Mouse (Mus musculus): Measurements from ENCODE around the gene Dis3. TPM values are rescaled to one million over a fixed set of nuclear protein-coding genes. Genes with fewer than 3 reads are reported as not detected.

Dis3 gene
- total RNA-seq (2015; ENCODE audit: low replicate concordance) = 7.3 and 12.7 TPM in 2 replicates
- 8.9 and 9.8 TPM in 2 replicates for total RNA-seq (2017; ENCODE audit: low replicate concordance)

- peak; percentile 99 for ATAC-seq (replicated peaks; ENCODE audit: low FRiP score, poor library complexity, severe bottlenecking)
Measured at GRCm38 (mm10) chr14:99099267-99099966, at the start of gene Dis3, which contains the start of gene Pibf1. Dis3 (minus strand) TSS chr14:99099770. Pibf1 (plus strand) TSS chr14:99099424.

- ATAC-seq (replicated peaks; ENCODE audit: low FRiP score, poor library complexity, severe bottlenecking) = no peak
Measured at GRCm38 (mm10) chr14:99146841-99147240, 47.3 kb upstream of the Dis3 start.

- peak; percentile 95 for ATAC-seq (replicated peaks; ENCODE audit: low FRiP score, poor library complexity, severe bottlenecking)
Measured at GRCm38 (mm10) chr14:99141786-99142633, 42.4 kb upstream of the Dis3 start.

GRCm38 (mm10) chr14:99140036-99140435, 40.5 kb upstream of the Dis3 start:
- ATAC-seq (replicated peaks; ENCODE audit: low FRiP score, poor library complexity, severe bottlenecking) = no peak

- ATAC-seq (replicated peaks; ENCODE audit: low FRiP score, poor library complexity, severe bottlenecking) = no peak
Measured at GRCm38 (mm10) chr14:99136297-99136696, 36.7 kb upstream of the Dis3 start.

- no peak for ATAC-seq (replicated peaks; ENCODE audit: low FRiP score, poor library complexity, severe bottlenecking)
Measured at GRCm38 (mm10) chr14:99135761-99136160, 36.2 kb upstream of the Dis3 start.

GRCm38 (mm10) chr14:99134048-99134447, 34.5 kb upstream of the Dis3 start:
- no peak for ATAC-seq (replicated peaks; ENCODE audit: low FRiP score, poor library complexity, severe bottlenecking)

- no peak for ATAC-seq (replicated peaks; ENCODE audit: low FRiP score, poor library complexity, severe bottlenecking)
Measured at GRCm38 (mm10) chr14:99129050-99129449, 29.5 kb upstream of the Dis3 start.

- no peak for ATAC-seq (replicated peaks; ENCODE audit: low FRiP score, poor library complexity, severe bottlenecking)
Measured at GRCm38 (mm10) chr14:99127509-99127908, 27.9 kb upstream of the Dis3 start.

GRCm38 (mm10) chr14:99126713-99127112, 27.1 kb upstream of the Dis3 start:
- no peak for ATAC-seq (replicated peaks; ENCODE audit: low FRiP score, poor library complexity, severe bottlenecking)

GRCm38 (mm10) chr14:99124076-99124475, 24.5 kb upstream of the Dis3 start:
- ATAC-seq (replicated peaks; ENCODE audit: low FRiP score, poor library complexity, severe bottlenecking) = no peak

- no peak for ATAC-seq (replicated peaks; ENCODE audit: low FRiP score, poor library complexity, severe bottlenecking)
Measured at GRCm38 (mm10) chr14:99121584-99122339, 22.2 kb upstream of the Dis3 start.

- ATAC-seq (replicated peaks; ENCODE audit: low FRiP score, poor library complexity, severe bottlenecking) = no peak
Measured at GRCm38 (mm10) chr14:99117576-99117975, 18.0 kb upstream of the Dis3 start.

GRCm38 (mm10) chr14:99108762-99109161, 9.2 kb upstream of the Dis3 start:
- no peak for ATAC-seq (replicated peaks; ENCODE audit: low FRiP score, poor library complexity, severe bottlenecking)

- ATAC-seq (replicated peaks; ENCODE audit: low FRiP score, poor library complexity, severe bottlenecking) = no peak
Measured at GRCm38 (mm10) chr14:99107631-99108187, 8.1 kb upstream of the Dis3 start.

- no peak for ATAC-seq (replicated peaks; ENCODE audit: low FRiP score, poor library complexity, severe bottlenecking)
Measured at GRCm38 (mm10) chr14:99106671-99107070, 7.1 kb upstream of the Dis3 start.

GRCm38 (mm10) chr14:99104542-99105123, 5.1 kb upstream of the Dis3 start:
- ATAC-seq (replicated peaks; ENCODE audit: low FRiP score, poor library complexity, severe bottlenecking) = no peak

GRCm38 (mm10) chr14:99103050-99103449, 3.5 kb upstream of the Dis3 start:
- ATAC-seq (replicated peaks; ENCODE audit: low FRiP score, poor library complexity, severe bottlenecking) = no peak

GRCm38 (mm10) chr14:99099967-99100587, 507 bp upstream of the Dis3 start:
- ATAC-seq (replicated peaks; ENCODE audit: low FRiP score, poor library complexity, severe bottlenecking) = peak; percentile 10; the same call in 1 of the 2 replicates
